Mouse (Mus musculus) forebrain, embryonic 16.5 days (tissue): Measurements from ENCODE around the gene Efna2. TPM values are rescaled to one million over a fixed set of nuclear protein-coding genes. Genes with fewer than 3 reads are reported as not detected.
A peak's percentile ranks its signal among the peaks of the same experiment; 100 is the strongest.
"Not testable (repeated sequence)": the region's sequence is repeated elsewhere in the genome, so short reads cannot be mapped to it uniquely, and the experiment has no call there.

ENCODE experiments used
- ATAC-seq: fragments of 200-750 bp; cut with Nextera tagmentation; 2 replicates; pipeline ENCODE4 v1.8.0; 2017; ENCODE audit warnings: mild to moderate bottlenecking, moderate library complexity
- H3K27ac ChIP-seq: fragments of 300-500 bp; sonication (generic); 2 replicates; pipeline ENCODE4 v1.5.1; 2014; ENCODE audit warnings: low read length, control low read depth
- H3K27me3 ChIP-seq: fragments of 300-500 bp; sonication (generic); replicated peaks from 2 replicates; pipeline ENCODE4 v1.6.1; 2014; ENCODE audit warnings: low read length; ENCODE audit not compliant: control insufficient read depth, insufficient read depth
- H3K36me3 ChIP-seq: fragments of 300-500 bp; sonication (generic); 2 replicates; pipeline ENCODE4 v1.6.1; 2014; ENCODE audit not compliant: control insufficient read depth, insufficient read depth
- H3K4me1 ChIP-seq: fragments of 300-500 bp; sonication (generic); replicated peaks from 2 replicates; pipeline ENCODE4 v1.6.1; 2014; ENCODE audit warnings: low read length; ENCODE audit not compliant: control insufficient read depth, insufficient read depth
- H3K4me2 ChIP-seq: fragments of 300-500 bp; sonication (generic); 2 replicates; pipeline ENCODE4 v1.6.1; 2014; ENCODE audit warnings: mild to moderate bottlenecking, low read length, control low read depth
- H3K4me3 ChIP-seq: fragments of 300-500 bp; sonication (generic); replicated peaks from 2 replicates; pipeline ENCODE4 v1.5.1; 2014; ENCODE audit warnings: mild to moderate bottlenecking, low read length, control low read depth
- H3K9ac ChIP-seq: fragments of 300-500 bp; sonication (generic); replicated peaks from 2 replicates; pipeline ENCODE4 v1.6.1; 2014; ENCODE audit warnings: low read depth, low read length, control low read depth
- H3K9me3 ChIP-seq: fragments of 300-500 bp; sonication (generic); 2 replicates; pipeline ENCODE4 v1.6.1; 2016; ENCODE audit warnings: low read length; ENCODE audit not compliant: control insufficient read depth
- WGBS: fragments of 180-500 bp; shearing (Covaris S2); extraction: QIAGEN DNeasy Blood & Tissue Kit; methylation state at CpG from one replicate; pipeline ENCODE4 v1.1.7; 2014; 5-methylcytosine and 5-hydroxymethylcytosine counted together
- polyA plus RNA-seq: library from polyadenylated mRNA; unstranded; fragments of >200 nt; fragmentation: Nextera tagmentation; extraction: Ambion mirVana; gene quantifications from 2 replicates; pipeline ENCODE4 v1.2.1, GENCODE M21; 2015

The Efna2 gene
- polyA plus RNA-seq, 1 experiment from 2014 or later = 24.8 TPM

DNA sequence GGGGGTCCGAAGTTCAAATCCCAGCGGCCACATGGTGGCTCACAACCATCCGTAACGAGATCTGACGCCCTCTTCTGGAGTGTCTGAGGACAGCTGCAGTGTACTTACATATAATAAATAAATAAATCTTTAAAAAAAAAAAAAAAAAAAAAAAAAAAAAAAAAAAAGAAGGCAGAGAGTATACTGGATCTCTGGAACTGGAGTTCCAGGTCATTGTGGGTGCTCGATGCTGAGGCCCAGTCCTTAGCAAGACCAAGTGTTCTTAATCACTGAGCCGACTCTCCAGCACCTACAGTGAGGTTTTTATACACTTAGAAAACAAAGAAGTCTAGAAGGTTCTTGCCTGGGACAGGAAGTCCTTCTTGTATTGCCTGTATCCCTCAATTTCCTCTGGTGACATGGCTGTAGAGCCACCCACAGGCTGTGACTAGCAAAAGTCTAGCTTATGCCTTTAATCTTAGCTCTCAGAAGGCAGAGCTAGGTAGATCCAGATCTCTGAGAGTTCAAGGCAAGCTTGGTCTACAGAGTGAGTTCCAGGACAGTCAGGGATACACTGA lies 32.3 kb downstream of the Efna2 start:
- 84% methylated on average over 7 of the region's 7 CpGs for WGBS
- H3K27ac ChIP-seq, ATAC-seq: not testable (repeated sequence)

DNA sequence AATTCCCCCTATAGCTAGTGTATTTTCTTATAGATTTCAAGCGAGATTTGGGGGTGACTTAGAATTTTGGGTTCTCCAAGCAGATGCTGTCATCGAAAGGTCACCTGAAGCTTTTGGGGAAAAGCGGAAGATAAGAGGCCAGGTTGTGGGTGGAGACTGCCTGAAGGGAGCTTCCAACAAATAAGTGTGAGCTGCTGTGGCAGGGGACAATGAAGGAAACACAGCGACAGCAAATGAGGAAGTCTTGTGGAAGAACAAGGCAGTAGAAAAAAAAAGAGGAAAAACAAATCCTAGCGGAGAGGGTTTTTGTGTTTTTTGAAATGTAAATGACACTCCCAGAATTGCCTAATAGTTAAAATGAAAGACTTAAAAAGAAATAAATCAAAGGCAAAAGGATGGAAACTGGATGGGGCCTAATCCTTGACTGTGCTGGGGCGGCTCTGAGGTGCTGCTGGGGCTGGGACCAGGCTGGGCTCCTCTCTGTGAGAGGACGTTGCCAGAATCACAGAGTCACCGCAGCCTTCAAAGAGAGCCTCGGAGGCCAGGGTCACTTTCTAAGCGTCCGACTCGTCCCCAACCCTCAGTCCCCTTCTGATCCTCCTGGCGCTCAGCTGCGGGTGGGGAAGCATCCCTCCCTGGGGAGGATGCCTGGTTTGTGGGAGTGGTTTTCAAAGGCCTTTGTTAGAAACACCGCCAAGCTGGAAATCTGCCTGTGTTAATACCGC lies 35.9 kb downstream of the Efna2 start:
- H3K9ac ChIP-seq = 0 out of 2 replicates have a peak overlapping the region, but pooled peaks have one; percentile 35
- no peaks in the 10 kb centered on the region for H3K36me3 ChIP-seq
- no peak overlapping the region for H3K4me3 ChIP-seq
- no peak overlapping the region for H3K27ac ChIP-seq
- H3K4me1 ChIP-seq = peaks cover 9% of the 10 kb centered on the region
- ATAC-seq = no peak
- WGBS = 13% methylated on average over 16 of the region's 16 CpGs
- H3K4me2 ChIP-seq = no peak overlapping the region
- no peaks in the 10 kb centered on the region for H3K27me3 ChIP-seq
- no peaks in the 10 kb centered on the region for H3K9me3 ChIP-seq

More for the DNA sequence above, 32.3 kb downstream of the Efna2 start:
- peaks cover 18% of the 10 kb centered on the region for H3K4me1 ChIP-seq
- H3K9ac ChIP-seq, H3K27me3 ChIP-seq, H3K9me3 ChIP-seq, H3K4me2 ChIP-seq, H3K4me3 ChIP-seq, H3K36me3 ChIP-seq: not testable (repeated sequence)

DNA sequence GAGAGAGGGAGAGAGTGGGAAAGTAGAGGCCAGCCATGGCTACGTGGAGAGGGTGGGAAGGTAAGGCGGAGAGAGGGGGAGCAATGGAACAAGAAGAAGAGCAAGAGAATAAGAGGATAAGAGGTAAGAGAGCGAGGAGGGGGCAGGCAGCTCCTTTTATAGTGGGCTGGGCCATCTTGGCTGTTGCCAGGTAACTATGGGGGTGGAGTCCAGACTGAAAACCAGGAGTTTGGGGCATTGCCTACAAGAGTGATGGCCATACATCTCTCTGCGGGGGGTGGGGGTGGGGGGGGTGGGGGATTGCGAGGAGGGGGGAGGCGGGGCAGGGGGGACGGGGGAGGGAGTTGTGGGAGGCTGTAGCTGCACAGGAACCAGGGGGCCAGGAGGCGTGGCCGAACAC lies 41.4 kb downstream of the Efna2 start:
- Histone ChIP-seq H3K4me2 (no peak overlapping the region), H3K27me3 (no peaks in the 10 kb centered on the region), H3K4me3 (no peak overlapping the region), H3K9me3 (no peaks in the 10 kb centered on the region), H3K9ac (no peak overlapping the region), H3K27ac (no peak overlapping the region), H3K36me3 (no peaks in the 10 kb centered on the region), H3K4me1 (peaks cover under 1% of the 10 kb centered on the region)
- 39% methylated on average over 8 of the region's 9 CpGs for WGBS
- no peak for ATAC-seq

DNA sequence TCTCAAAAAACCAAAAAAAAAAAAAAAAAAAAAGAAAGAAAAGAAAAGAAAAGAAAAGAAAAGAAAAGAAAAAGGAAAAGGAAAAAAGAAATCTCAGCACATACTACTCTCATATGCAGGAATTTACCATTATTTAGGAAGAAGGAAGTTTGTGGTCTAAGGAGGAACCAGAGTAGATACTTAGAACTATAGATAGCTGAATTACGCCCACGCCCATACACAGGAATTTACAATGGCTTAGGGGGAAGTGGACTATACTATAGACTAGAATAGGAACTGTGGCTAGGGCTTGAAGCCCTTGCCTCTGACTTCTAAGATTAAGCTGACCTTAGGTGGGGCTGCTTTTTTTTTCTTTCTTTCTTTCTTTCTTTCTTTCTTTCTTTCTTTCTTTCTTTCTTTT lies 43.9 kb downstream of the Efna2 start:
- H3K4me1 ChIP-seq = peaks cover 16% of the 10 kb centered on the region
- not testable (repeated sequence) for H3K27me3 ChIP-seq, H3K9me3 ChIP-seq, ATAC-seq, H3K9ac ChIP-seq, H3K4me3 ChIP-seq, H3K27ac ChIP-seq, H3K4me2 ChIP-seq, H3K36me3 ChIP-seq
- 92% methylated on average over 2 of the region's 2 CpGs for WGBS

DNA sequence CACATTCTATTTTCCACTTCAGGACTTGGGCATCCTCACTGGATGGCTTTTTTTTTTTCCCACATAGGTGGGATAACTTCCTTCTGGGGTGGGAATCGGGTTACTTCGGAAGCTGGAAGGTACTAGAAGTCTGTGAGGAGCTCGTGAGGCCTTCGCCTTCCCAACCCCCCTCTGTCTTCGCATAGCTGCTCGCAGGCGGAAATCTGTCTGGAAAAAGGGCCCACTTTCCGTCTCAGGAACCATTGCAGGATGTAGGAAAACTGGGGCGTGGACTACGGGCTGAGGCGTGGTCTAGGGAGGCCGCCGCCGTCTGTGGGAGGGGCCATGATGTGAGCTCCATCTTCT lies 46.8 kb downstream of the Efna2 start:
- Histone ChIP-seq H3K27me3 (no peaks in the 10 kb centered on the region), H3K4me1 (peaks cover 33% of the 10 kb centered on the region), H3K4me2 (peak overlapping the region; percentile 97), H3K27ac (peak overlapping the region; percentile 95), H3K36me3 (peaks cover 5% of the 10 kb centered on the region), H3K4me3 (peak overlapping the region; percentile 88), H3K9ac (peak overlapping the region; percentile 47), H3K9me3 (no peaks in the 10 kb centered on the region)
- no peak for ATAC-seq
- WGBS = under 1% methylated on average over 14 of the region's 14 CpGs

DNA sequence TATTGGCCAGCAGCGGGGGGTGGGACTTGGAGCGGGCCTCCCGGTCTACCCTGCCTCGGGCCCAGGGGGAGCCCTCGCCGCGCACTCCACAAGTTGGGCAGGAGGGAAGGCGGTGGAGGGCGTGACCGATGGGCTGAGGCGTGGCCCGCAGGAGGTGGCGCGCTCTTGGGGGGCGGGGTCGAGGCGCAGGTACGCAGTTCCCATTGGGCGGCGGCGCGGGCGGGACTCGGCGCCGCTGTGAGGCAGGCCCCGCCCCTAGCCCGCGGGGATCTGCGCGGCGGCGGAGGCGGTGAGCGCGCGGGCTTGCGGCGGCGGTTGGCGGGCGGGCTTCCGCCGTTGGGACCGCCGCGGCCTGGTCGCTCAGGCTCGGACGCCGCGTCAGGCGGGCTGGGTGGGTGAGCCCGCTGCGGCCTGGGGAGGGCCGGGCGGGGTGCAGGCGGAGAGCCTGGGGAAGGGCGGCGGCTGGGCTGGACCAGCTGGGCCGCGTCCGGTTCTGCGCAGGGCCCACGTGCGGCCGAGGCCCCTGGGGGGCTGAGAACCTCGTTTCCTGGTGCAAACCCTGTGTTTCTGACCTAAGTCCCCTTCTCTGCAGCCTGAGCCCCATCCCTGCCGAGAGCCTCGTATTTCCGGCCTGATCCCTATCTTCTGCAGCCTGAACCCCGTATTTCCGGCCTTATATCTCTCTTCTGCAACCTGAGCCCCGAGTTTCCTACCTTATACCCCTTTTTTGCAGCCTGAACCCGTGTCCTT lies 47.3 kb downstream of the Efna2 start, which contains the start of gene Mum1:
Gene Mum1, plus strand, starts transcription at position 19 of the 750 bp plus-strand sequence.
- Histone ChIP-seq H3K4me3 (peak within 1 kb of the TSS; percentile 88), H3K9ac (peak within 1 kb of the TSS; percentile 97), H3K27me3 (no peaks in the 10 kb centered on the region), H3K4me2 (peak within 1 kb of the TSS; percentile 97), H3K36me3 (peaks cover 5% of the 10 kb centered on the region), H3K4me1 (peaks cover 33% of the 10 kb centered on the region), H3K27ac (peak within 1 kb of the TSS; percentile 95), H3K9me3 (no peaks in the 10 kb centered on the region)
- peak; percentile 98 for ATAC-seq
- WGBS = under 1% methylated on average over 71 of the region's 75 CpGs

DNA sequence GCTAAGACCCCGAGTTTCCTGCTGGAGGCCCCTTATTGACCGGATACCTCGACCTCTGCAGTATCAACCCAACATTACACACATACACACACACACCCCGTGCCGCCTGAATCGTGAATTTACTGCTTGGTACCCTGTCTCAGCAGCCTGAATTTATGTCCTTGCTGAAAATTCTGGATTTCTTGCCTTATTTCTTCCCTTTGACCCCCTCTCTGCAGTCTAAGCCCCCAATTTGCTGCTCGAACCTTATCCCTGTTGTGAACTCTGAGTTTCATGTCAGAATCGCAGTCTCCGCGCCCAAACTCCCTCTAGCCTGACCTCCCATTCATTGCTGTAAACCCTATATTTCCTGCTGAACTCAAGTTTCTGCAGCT lies 47.9 kb downstream of the Efna2 start:
- Histone ChIP-seq H3K4me3 (peak overlapping the region; percentile 88), H3K36me3 (peaks cover 5% of the 10 kb centered on the region), H3K9ac (peak overlapping the region; percentile 97), H3K27me3 (no peaks in the 10 kb centered on the region), H3K9me3 (no peaks in the 10 kb centered on the region), H3K4me1 (peaks cover 33% of the 10 kb centered on the region), H3K27ac (peak overlapping the region; percentile 95), H3K4me2 (peak overlapping the region; percentile 97)
- 5% methylated on average over 10 of the region's 10 CpGs for WGBS
- ATAC-seq = no peak

DNA sequence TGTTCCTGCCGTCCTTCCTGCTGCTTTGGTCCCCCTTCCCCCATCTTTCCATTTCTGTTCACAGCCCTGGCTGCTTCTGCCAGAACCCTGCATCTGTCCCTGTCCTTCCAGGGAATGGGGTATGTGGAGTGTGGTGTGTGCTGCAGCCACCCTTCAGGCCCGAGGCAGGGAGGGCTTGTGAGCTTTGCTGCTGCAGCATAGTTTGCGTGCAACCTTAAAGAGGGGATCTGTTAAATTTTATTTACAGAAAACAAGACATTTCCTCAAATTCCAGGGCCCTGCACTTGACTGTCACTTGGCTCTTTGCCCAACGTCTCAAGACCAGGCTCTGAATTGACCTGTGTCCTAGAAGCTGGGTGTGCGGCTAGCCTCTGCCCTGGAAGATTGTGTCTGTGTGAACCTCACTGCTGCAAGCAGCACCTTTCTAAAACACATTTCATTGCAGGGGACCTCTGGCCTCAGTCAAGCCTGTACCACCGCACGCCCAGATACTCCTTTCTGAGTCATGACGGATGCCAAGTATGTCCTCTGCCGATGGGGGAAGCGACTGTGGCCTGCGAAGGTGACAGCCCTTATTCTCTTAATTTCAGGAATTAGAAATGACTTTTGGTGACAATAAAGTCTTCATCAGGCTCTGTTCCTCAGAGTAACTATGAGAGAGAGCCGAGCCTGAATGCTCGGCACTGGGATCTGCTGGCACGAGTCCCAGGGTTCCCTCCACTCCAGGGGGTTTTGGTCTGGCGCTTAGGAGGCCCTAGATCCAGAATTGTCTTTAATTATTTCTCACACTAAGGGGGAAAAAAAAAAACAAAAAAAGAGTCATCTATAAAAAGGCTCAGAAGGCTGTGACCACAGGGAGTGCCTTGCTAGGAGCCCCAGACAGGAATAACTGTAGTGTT lies 48.8 kb downstream of the Efna2 start:
- Histone ChIP-seq H3K9ac (peak overlapping the region; percentile 97), H3K9me3 (no peaks in the 10 kb centered on the region), H3K4me3 (peak overlapping the region; percentile 88), H3K27ac (peak overlapping the region; percentile 95), H3K36me3 (peaks cover 5% of the 10 kb centered on the region), H3K27me3 (no peaks in the 10 kb centered on the region), H3K4me2 (peak overlapping the region; percentile 97), H3K4me1 (peaks cover 40% of the 10 kb centered on the region)
- WGBS = 25% methylated on average over 15 of the region's 15 CpGs
- no peak for ATAC-seq
